Mouse (Mus musculus) hindbrain, embryonic 15.5 days (tissue): ENCODE results near the gene Inafm1. TPM values are rescaled to one million over a fixed set of nuclear protein-coding genes. Genes with fewer than 3 reads are reported as not detected.
A peak's percentile ranks its signal among the peaks of the same experiment; 100 is the strongest.
"Not testable (repeated sequence)": the region's sequence is repeated elsewhere in the genome, so short reads cannot be mapped to it uniquely, and the experiment has no call there.

Source experiments
- ATAC-seq: fragments of 200-750 bp; cut with Nextera tagmentation; 2 replicates; pipeline ENCODE4 v1.8.0; 2017; ENCODE audit warnings: low read depth, moderate number of reproducible peaks, moderate TSS enrichment; ENCODE audit not compliant: low FRiP score
- H3K27ac ChIP-seq: fragments of 300-500 bp; sonication (generic); replicated peaks from 2 replicates; pipeline ENCODE4 v1.5.1; 2015; ENCODE audit warnings: mild to moderate bottlenecking, inconsistent platforms
- H3K27me3 ChIP-seq: fragments of 300-500 bp; sonication (generic); 2 replicates; pipeline ENCODE4 v1.6.1; 2015; ENCODE audit warnings: control low read depth, inconsistent platforms
- H3K36me3 ChIP-seq: fragments of 300-500 bp; sonication (generic); 2 replicates; pipeline ENCODE4 v1.6.1; 2015; ENCODE audit warnings: control low read depth, inconsistent platforms
- H3K4me1 ChIP-seq: fragments of 300-500 bp; sonication (generic); replicated peaks from 2 replicates; pipeline ENCODE4 v1.6.1; 2015; ENCODE audit warnings: control low read depth, inconsistent platforms
- H3K4me2 ChIP-seq: fragments of 300-500 bp; sonication (generic); 2 replicates; pipeline ENCODE4 v1.6.1; 2015; ENCODE audit warnings: moderate library complexity, mild to moderate bottlenecking, inconsistent platforms
- H3K4me3 ChIP-seq: fragments of 300-500 bp; sonication (generic); 2 replicates; pipeline ENCODE4 v1.5.1; 2015; ENCODE audit warnings: mild to moderate bottlenecking, inconsistent platforms
- H3K9ac ChIP-seq: fragments of 300-500 bp; sonication (generic); 2 replicates; pipeline ENCODE4 v1.6.1; 2015; ENCODE audit warnings: inconsistent platforms
- H3K9me3 ChIP-seq: fragments of 300-500 bp; sonication (generic); 2 replicates; pipeline ENCODE4 v1.6.1; 2016; ENCODE audit warnings: control low read depth, inconsistent platforms
- WGBS: fragments of 180-500 bp; shearing (Covaris S2); methylation state at CpG from one replicate; pipeline ENCODE4 v1.1.7; 2015; 5-methylcytosine and 5-hydroxymethylcytosine counted together
- polyA plus RNA-seq: library from polyadenylated mRNA; unstranded; fragments of >200 nt; fragmentation: Nextera tagmentation; extraction: Ambion mirVana; gene quantifications from 2 replicates; pipeline ENCODE4 v1.2.1, GENCODE M21; 2015

Gene Inafm1
- polyA plus RNA-seq, 1 experiment from 2014 or later = 58.4 TPM

- no peak overlapping the region for H3K4me3 ChIP-seq
- no peaks in the 10 kb centered on the region for H3K27me3 ChIP-seq
- no peaks in the 10 kb centered on the region for H3K9me3 ChIP-seq
- peaks cover 47% of the 10 kb centered on the region for H3K36me3 ChIP-seq
- ATAC-seq = no peak
- no peak overlapping the region for H3K9ac ChIP-seq
- WGBS = 91% methylated on average over 11 of the region's 11 CpGs
- no peak overlapping the region for H3K4me2 ChIP-seq
- peaks cover 9% of the 10 kb centered on the region for H3K4me1 ChIP-seq
- H3K27ac ChIP-seq = no peak overlapping the region
Observed at GRCm38 (mm10) chr7:16280721-16281120, 7.3 kb upstream of the Inafm1 start.

GRCm38 (mm10) chr7:16274922-16275890, 1.8 kb upstream of the Inafm1 start:
- peaks cover 34% of the 10 kb centered on the region for H3K4me1 ChIP-seq
- no peak overlapping the region for H3K4me3 ChIP-seq
- no peaks in the 10 kb centered on the region for H3K27me3 ChIP-seq
- ATAC-seq = no peak
- H3K4me2 ChIP-seq = no peak overlapping the region
- H3K27ac ChIP-seq = no peak overlapping the region
- WGBS = 88% methylated on average over 10 of the region's 10 CpGs
- no peaks in the 10 kb centered on the region for H3K9me3 ChIP-seq
- H3K36me3 ChIP-seq = peaks cover 19% of the 10 kb centered on the region
- H3K9ac ChIP-seq = no peak overlapping the region

- Histone ChIP-seq H3K9ac (peak overlapping the region; percentile 81), H3K27ac (peak overlapping the region; percentile 96), H3K9me3 (no peaks in the 10 kb centered on the region), H3K4me2 (peak overlapping the region; percentile 84), H3K27me3 (no peaks in the 10 kb centered on the region), H3K36me3 (peaks cover 19% of the 10 kb centered on the region), H3K4me3 (peak overlapping the region; percentile 83), H3K4me1 (peaks cover 37% of the 10 kb centered on the region)
- under 1% methylated on average over 17 of the region's 18 CpGs for WGBS
- peak; percentile 69 for ATAC-seq
Observed at GRCm38 (mm10) chr7:16273766-16274140, 336 bp upstream of the Inafm1 start.

GRCm38 (mm10) chr7:16272681-16273080, 736 bp downstream of the Inafm1 start:
- peaks cover 13% of the 10 kb centered on the region for H3K36me3 ChIP-seq
- H3K9me3 ChIP-seq = no peaks in the 10 kb centered on the region
- H3K9ac ChIP-seq = peak overlapping the region; percentile 81
- no peaks in the 10 kb centered on the region for H3K27me3 ChIP-seq
- peaks cover 37% of the 10 kb centered on the region for H3K4me1 ChIP-seq
- peak overlapping the region; percentile 83 for H3K4me3 ChIP-seq
- peak; percentile 74 for ATAC-seq
- WGBS = under 1% methylated on average over 40 of the region's 46 CpGs
- H3K27ac ChIP-seq = peak overlapping the region; percentile 96
- H3K4me2 ChIP-seq = peak overlapping the region; percentile 84

GRCm38 (mm10) chr7:16271139-16271538, 2.3 kb downstream of the Inafm1 start:
- H3K4me1 ChIP-seq = peaks cover 37% of the 10 kb centered on the region
- peaks cover 8% of the 10 kb centered on the region for H3K36me3 ChIP-seq
- H3K4me3 ChIP-seq = peak overlapping the region; percentile 83
- WGBS = 26% methylated on average over 1 of the region's 1 CpGs
- peak overlapping the region; percentile 84 for H3K4me2 ChIP-seq
- no peak overlapping the region for H3K27ac ChIP-seq
- H3K27me3 ChIP-seq = no peaks in the 10 kb centered on the region
- H3K9me3 ChIP-seq = no peaks in the 10 kb centered on the region
- ATAC-seq = no peak
- no peak overlapping the region for H3K9ac ChIP-seq

GRCm38 (mm10) chr7:16266593-16266992, 6.8 kb downstream of the Inafm1 start:
- H3K9me3 ChIP-seq, ATAC-seq, H3K27me3 ChIP-seq, H3K4me2 ChIP-seq, H3K36me3 ChIP-seq, H3K27ac ChIP-seq, H3K4me3 ChIP-seq, H3K9ac ChIP-seq: not testable (repeated sequence)
- 79% methylated on average over 7 of the region's 7 CpGs for WGBS
- peaks cover 18% of the 10 kb centered on the region for H3K4me1 ChIP-seq

GRCm38 (mm10) chr7:16265856-16266255, 7.6 kb downstream of the Inafm1 start:
- Histone ChIP-seq H3K9me3 (no peaks in the 10 kb centered on the region), H3K36me3 (no peaks in the 10 kb centered on the region), H3K4me2 (no peak overlapping the region), H3K4me1 (peaks cover 10% of the 10 kb centered on the region), H3K27me3 (no peaks in the 10 kb centered on the region), H3K27ac (no peak overlapping the region), H3K9ac (no peak overlapping the region), H3K4me3 (no peak overlapping the region)
- WGBS = 89% methylated on average over 11 of the region's 11 CpGs
- no peak for ATAC-seq

- Histone ChIP-seq H3K9me3 (no peaks in the 10 kb centered on the region), H3K9ac (no peak overlapping the region), H3K27ac (no peak overlapping the region), H3K27me3 (no peaks in the 10 kb centered on the region), H3K4me2 (no peak overlapping the region), H3K4me3 (no peak overlapping the region), H3K4me1 (no peaks in the 10 kb centered on the region), H3K36me3 (no peaks in the 10 kb centered on the region)
- WGBS = 75% methylated on average over 5 of the region's 5 CpGs
- ATAC-seq = no peak
Observed at GRCm38 (mm10) chr7:16263843-16264242, 9.6 kb downstream of the Inafm1 start.

- no peak for ATAC-seq
- Histone ChIP-seq H3K4me1 (no peaks in the 10 kb centered on the region), H3K9ac (no peak overlapping the region), H3K27me3 (no peaks in the 10 kb centered on the region), H3K4me3 (no peak overlapping the region), H3K9me3 (no peaks in the 10 kb centered on the region), H3K4me2 (no peak overlapping the region), H3K36me3 (no peaks in the 10 kb centered on the region), H3K27ac (no peak overlapping the region)
- 32% methylated on average over 8 of the region's 8 CpGs for WGBS
Observed at GRCm38 (mm10) chr7:16263015-16263787, 10.2 kb downstream of the Inafm1 start.

GRCm38 (mm10) chr7:16261097-16261496, 12.3 kb downstream of the Inafm1 start:
- Histone ChIP-seq H3K4me2 (no peak overlapping the region), H3K4me1 (no peaks in the 10 kb centered on the region), H3K4me3 (no peak overlapping the region), H3K27ac (no peak overlapping the region), H3K9me3 (no peaks in the 10 kb centered on the region), H3K9ac (no peak overlapping the region), H3K27me3 (no peaks in the 10 kb centered on the region), H3K36me3 (no peaks in the 10 kb centered on the region)
- ATAC-seq = no peak
- WGBS = 76% methylated on average over 1 of the region's 1 CpGs

- Histone ChIP-seq H3K27ac (no peak within 1 kb of the TSS), H3K9ac (no peak within 1 kb of the TSS), H3K36me3 (no peaks in the 10 kb centered on the region), H3K4me2 (no peak within 1 kb of the TSS), H3K9me3 (no peaks in the 10 kb centered on the region), H3K27me3 (no peaks in the 10 kb centered on the region), H3K4me3 (no peak within 1 kb of the TSS), H3K4me1 (no peaks in the 10 kb centered on the region)
- WGBS = 83% methylated on average over 5 of the region's 5 CpGs
- no peak for ATAC-seq
Observed at GRCm38 (mm10) chr7:16259110-16259590, 14.3 kb downstream of the Inafm1 start, which contains the start of gene C5ar1. Gene C5ar1, minus strand, starts transcription at chr7:16259540.

- H3K4me3 ChIP-seq = no peak overlapping the region
- WGBS = 89% methylated on average over 11 of the region's 11 CpGs
Observed at GRCm38 (mm10) chr7:16257830-16258229, 15.6 kb downstream of the Inafm1 start.

More at GRCm38 (mm10) chr7:16257830-16258229, 15.6 kb downstream of the Inafm1 start:
- H3K4me2 ChIP-seq = no peak overlapping the region
- H3K36me3 ChIP-seq = no peaks in the 10 kb centered on the region
- H3K27me3 ChIP-seq = no peaks in the 10 kb centered on the region
- no peak for ATAC-seq
- H3K4me1 ChIP-seq = no peaks in the 10 kb centered on the region
- H3K27ac ChIP-seq = no peak overlapping the region
- H3K9me3 ChIP-seq = no peaks in the 10 kb centered on the region
- no peak overlapping the region for H3K9ac ChIP-seq
